Mouse (Mus musculus): Measurements from ENCODE around the gene Bloc1s1. TPM values are rescaled to one million over a fixed set of nuclear protein-coding genes. Genes with fewer than 3 reads are reported as not detected.

Bloc1s1 gene
- polyA plus RNA-seq, 1 experiment from 2014 or later, result 182 TPM

GRCm38 (mm10) chr10:128912791-128913190 is 11.0 kb downstream of the Bloc1s1 start:
- peak overlapping the region; percentile 61; the same call in 1 of the 2 replicates for H3K27ac ChIP-seq
- WGBS, result 86% methylated on average over 4 of the region's 4 CpGs
- H3K4me1 ChIP-seq, result peaks cover 46% of the 10 kb centered on the region
- no peaks in the 10 kb centered on the region for H3K27me3 ChIP-seq (ENCODE audit: low read depth, poor library complexity, severe bottlenecking)
- no peaks in the 10 kb centered on the region for H3K9me3 ChIP-seq (replicated peaks)
- no peak for DNase-seq (ENCODE audit: low spot score)
- H3K36me3 ChIP-seq, result peaks cover 66% of the 10 kb centered on the region
- H3K4me3 ChIP-seq, result no peak overlapping the region

GRCm38 (mm10) chr10:128912268-128912667 is 11.6 kb downstream of the Bloc1s1 start:
- 87% methylated on average over 4 of the region's 4 CpGs for WGBS
- H3K9me3 ChIP-seq (replicated peaks), result no peaks in the 10 kb centered on the region
- H3K4me3 ChIP-seq, result no peak overlapping the region
- DNase-seq (ENCODE audit: low spot score), result no peak
- H3K27ac ChIP-seq, result no peak overlapping the region
- H3K4me1 ChIP-seq, result peaks cover 46% of the 10 kb centered on the region
- no peaks in the 10 kb centered on the region for H3K27me3 ChIP-seq (ENCODE audit: low read depth, poor library complexity, severe bottlenecking)
- peaks cover 61% of the 10 kb centered on the region for H3K36me3 ChIP-seq

GRCm38 (mm10) chr10:128911430-128911829 is 12.4 kb downstream of the Bloc1s1 start:
- Histone ChIP-seq H3K27me3 (ENCODE audit: low read depth, poor library complexity, severe bottlenecking) (no peaks in the 10 kb centered on the region), H3K36me3 (peaks cover 54% of the 10 kb centered on the region), H3K4me3 (peak overlapping the region; percentile 93), H3K9me3 (replicated peaks) (no peaks in the 10 kb centered on the region), H3K27ac (peak overlapping the region; percentile 97; the same call in 1 of the 2 replicates), H3K4me1 (peaks cover 46% of the 10 kb centered on the region)
- DNase-seq (ENCODE audit: low spot score), result no peak
- 89% methylated on average over 6 of the region's 6 CpGs for WGBS

GRCm38 (mm10) chr10:128910066-128910841 is 13.6 kb downstream of the Bloc1s1 start:
- Histone ChIP-seq H3K4me3 (peak overlapping the region; percentile 93), H3K27ac (peak overlapping the region; percentile 97), H3K36me3 (peaks cover 44% of the 10 kb centered on the region), H3K4me1 (peaks cover 46% of the 10 kb centered on the region), H3K27me3 (ENCODE audit: low read depth, poor library complexity, severe bottlenecking) (no peaks in the 10 kb centered on the region), H3K9me3 (replicated peaks) (no peaks in the 10 kb centered on the region)
- DNase-seq (ENCODE audit: low spot score), result peak; percentile 79
- WGBS, result under 1% methylated on average over 66 of the region's 66 CpGs

- peak; percentile 96 for DNase-seq (ENCODE audit: low spot score)
- peak overlapping the region; percentile 97 for H3K27ac ChIP-seq
- H3K4me1 ChIP-seq, result peaks cover 46% of the 10 kb centered on the region
- peak overlapping the region; percentile 93 for H3K4me3 ChIP-seq
- WGBS, result 1% methylated on average over 41 of the region's 41 CpGs
- no peaks in the 10 kb centered on the region for H3K27me3 ChIP-seq (ENCODE audit: low read depth, poor library complexity, severe bottlenecking)
- H3K36me3 ChIP-seq, result peaks cover 37% of the 10 kb centered on the region
- H3K9me3 ChIP-seq (replicated peaks), result no peaks in the 10 kb centered on the region
Observed at GRCm38 (mm10) chr10:128909567-128910028, 14.2 kb downstream of the Bloc1s1 start.

- no peak for DNase-seq (ENCODE audit: low spot score)
- WGBS, result 64% methylated on average over 13 of the region's 13 CpGs
Observed at GRCm38 (mm10) chr10:128908778-128909448, 14.9 kb downstream of the Bloc1s1 start.

GRCm38 (mm10) chr10:128904812-128905211 is 19.0 kb downstream of the Bloc1s1 start:
- Histone ChIP-seq H3K27ac (no peak overlapping the region), H3K27me3 (ENCODE audit: low read depth, poor library complexity, severe bottlenecking) (no peaks in the 10 kb centered on the region), H3K36me3 (no peaks in the 10 kb centered on the region), H3K9me3 (replicated peaks) (no peaks in the 10 kb centered on the region), H3K4me3 (no peak overlapping the region), H3K4me1 (peaks cover 11% of the 10 kb centered on the region)
- DNase-seq (ENCODE audit: low spot score), result no peak
- 76% methylated on average over 5 of the region's 5 CpGs for WGBS

More at GRCm38 (mm10) chr10:128908778-128909448, 14.9 kb downstream of the Bloc1s1 start:
- Histone ChIP-seq H3K4me3 (peak overlapping the region; percentile 93), H3K27me3 (ENCODE audit: low read depth, poor library complexity, severe bottlenecking) (no peaks in the 10 kb centered on the region), H3K36me3 (peaks cover 30% of the 10 kb centered on the region), H3K27ac (peak overlapping the region; percentile 97), H3K4me1 (peaks cover 45% of the 10 kb centered on the region), H3K9me3 (replicated peaks) (no peaks in the 10 kb centered on the region)

- H3K4me1 ChIP-seq, result no peaks in the 10 kb centered on the region
- 80% methylated on average over 3 of the region's 3 CpGs for WGBS
Observed at GRCm38 (mm10) chr10:128902409-128902988, 21.3 kb downstream of the Bloc1s1 start.

GRCm38 (mm10) chr10:128901409-128901808 is 22.4 kb downstream of the Bloc1s1 start:
- H3K9me3 ChIP-seq (replicated peaks), result no peaks in the 10 kb centered on the region
- DNase-seq (ENCODE audit: low spot score), result no peak
- H3K4me1 ChIP-seq, result peaks cover 6% of the 10 kb centered on the region
- H3K36me3 ChIP-seq, result no peaks in the 10 kb centered on the region
- H3K27ac ChIP-seq, result no peak overlapping the region
- WGBS, result 90% methylated on average over 1 of the region's 1 CpGs
- no peak overlapping the region for H3K4me3 ChIP-seq
- H3K27me3 ChIP-seq (ENCODE audit: low read depth, poor library complexity, severe bottlenecking), result peaks cover 13% of the 10 kb centered on the region

More at GRCm38 (mm10) chr10:128902409-128902988, 21.3 kb downstream of the Bloc1s1 start:
- Histone ChIP-seq H3K9me3 (replicated peaks) (no peaks in the 10 kb centered on the region), H3K4me3 (no peak overlapping the region), H3K27ac (no peak overlapping the region), H3K36me3 (no peaks in the 10 kb centered on the region), H3K27me3 (ENCODE audit: low read depth, poor library complexity, severe bottlenecking) (0 out of 2 replicates have a peak, but pooled peaks cover 2% of the 10 kb centered on the region)
- DNase-seq (ENCODE audit: low spot score), result no peak

GRCm38 (mm10) chr10:128900698-128901097 is 23.1 kb downstream of the Bloc1s1 start, which contains the start of gene Cd63:
Cd63 (plus strand) TSS chr10:128900989.
- Histone ChIP-seq H3K4me1 (peaks cover 13% of the 10 kb centered on the region), H3K36me3 (no peaks in the 10 kb centered on the region), H3K9me3 (replicated peaks) (no peaks in the 10 kb centered on the region), H3K27me3 (ENCODE audit: low read depth, poor library complexity, severe bottlenecking) (peaks cover 20% of the 10 kb centered on the region), H3K4me3 (no peak within 1 kb of the TSS), H3K27ac (no peak within 1 kb of the TSS)
- 87% methylated on average over 3 of the region's 3 CpGs for WGBS
- DNase-seq (ENCODE audit: low spot score), result no peak

GRCm38 (mm10) chr10:128899759-128900490 is 23.9 kb downstream of the Bloc1s1 start:
- peaks cover 20% of the 10 kb centered on the region for H3K27me3 ChIP-seq (ENCODE audit: low read depth, poor library complexity, severe bottlenecking)
- 86% methylated on average over 6 of the region's 6 CpGs for WGBS
- H3K9me3 ChIP-seq (replicated peaks), result no peaks in the 10 kb centered on the region
- H3K4me1 ChIP-seq, result peaks cover 17% of the 10 kb centered on the region
- no peaks in the 10 kb centered on the region for H3K36me3 ChIP-seq
- no peak for DNase-seq (ENCODE audit: low spot score)
- H3K4me3 ChIP-seq, result no peak overlapping the region
- no peak overlapping the region for H3K27ac ChIP-seq

- no peaks in the 10 kb centered on the region for H3K36me3 ChIP-seq
- H3K9me3 ChIP-seq (replicated peaks), result no peaks in the 10 kb centered on the region
- peaks cover 31% of the 10 kb centered on the region for H3K27me3 ChIP-seq (ENCODE audit: low read depth, poor library complexity, severe bottlenecking)
- H3K4me1 ChIP-seq, result peaks cover 26% of the 10 kb centered on the region
- DNase-seq (ENCODE audit: low spot score), result no peak
- H3K4me3 ChIP-seq, result no peak overlapping the region
- 29% methylated on average over 1 of the region's 1 CpGs for WGBS
- no peak overlapping the region for H3K27ac ChIP-seq
Observed at GRCm38 (mm10) chr10:128897501-128897900, 26.3 kb downstream of the Bloc1s1 start.
